Mouse (Mus musculus) megakaryocyte, embryonic 14.5 days (primary cell): ENCODE measurements around the gene Fahd2a. TPM values are rescaled to one million over a fixed set of nuclear protein-coding genes. Genes with fewer than 3 reads are reported as not detected.

Experiments
- H3K27me3 ChIP-seq: replicated peaks from 2 replicates; pipeline ENCODE3; 2012; ENCODE audit warnings: inconsistent platforms
- H3K36me3 ChIP-seq: replicated peaks from 2 replicates; pipeline ENCODE3; 2012; ENCODE audit warnings: low read length, inconsistent platforms, mixed read lengths
- H3K4me1 ChIP-seq: 2 replicates; pipeline ENCODE4 v1.6.1; 2012; ENCODE audit warnings: inconsistent platforms
- H3K4me3 ChIP-seq: replicated peaks from 2 replicates; pipeline ENCODE3; 2012; ENCODE audit warnings: moderate library complexity, mild to moderate bottlenecking, inconsistent platforms
- H3K9me3 ChIP-seq: 2 replicates; pipeline ENCODE4 v1.6.1; 2012; ENCODE audit warnings: inconsistent platforms
- FLI1 ChIP-seq: IDR thresholded peaks from 2 replicates; pipeline ENCODE4 v1.6.1; 2012; ENCODE audit warnings: low read length, inconsistent platforms, mixed read lengths
- GATA1 ChIP-seq: IDR thresholded peaks from 3 replicates; pipeline ENCODE4 v1.6.1; 2012; ENCODE audit warnings: mixed read lengths, low read length, inconsistent platforms, borderline replicate concordance
- polyA plus RNA-seq: library from polyadenylated mRNA; stranded (reverse); fragments of >175 nt; gene quantifications from 2 replicates; pipeline ENCODE4 v1.2.3, GENCODE M21; 2012; ENCODE audit warnings: low replicate concordance; ENCODE audit not compliant: insufficient read depth

Fahd2a gene
- 15.2 TPM in 1 of 2 replicates, not detected in the other for polyA plus RNA-seq

- peaks cover 47% of the 10 kb centered on the region for H3K4me1 ChIP-seq
- H3K4me3 ChIP-seq = peak within 1 kb of the TSS; percentile 92
- no peak for TF ChIP-seq FLI1
- TF ChIP-seq GATA1 = no peak
- H3K9me3 ChIP-seq = no peaks in the 10 kb centered on the region
- peaks cover 16% of the 10 kb centered on the region for H3K27me3 ChIP-seq
- H3K36me3 ChIP-seq = peaks cover 26% of the 10 kb centered on the region
These were observed at the start of gene Fahd2a for GRCm38 (mm10) chr2:127444055-127444789. Gene Fahd2a (minus strand): TSS chr2:127444565.

- H3K27me3 ChIP-seq = peaks cover 93% of the 10 kb centered on the region
These were observed 40.3 kb upstream of the Fahd2a start for GRCm38 (mm10) chr2:127484476-127485170.

GRCm38 (mm10) chr2:127483001-127483400 lies 38.6 kb upstream of the Fahd2a start:
- no peaks in the 10 kb centered on the region for H3K9me3 ChIP-seq
- TF ChIP-seq GATA1 (no peak), FLI1 (no peak)
- H3K4me3 ChIP-seq = peak overlapping the region; percentile 89
- peaks cover 99% of the 10 kb centered on the region for H3K27me3 ChIP-seq
- no peaks in the 10 kb centered on the region for H3K36me3 ChIP-seq
- peaks cover 37% of the 10 kb centered on the region for H3K4me1 ChIP-seq

More at GRCm38 (mm10) chr2:127484476-127485170, 40.3 kb upstream of the Fahd2a start:
- Histone ChIP-seq H3K4me1 (peaks cover 37% of the 10 kb centered on the region), H3K36me3 (no peaks in the 10 kb centered on the region), H3K9me3 (no peaks in the 10 kb centered on the region), H3K4me3 (peak overlapping the region; percentile 83)
- TF ChIP-seq FLI1 (no peak), GATA1 (no peak)

- Histone ChIP-seq H3K4me3 (peak overlapping the region; percentile 89), H3K27me3 (peaks cover 95% of the 10 kb centered on the region), H3K36me3 (no peaks in the 10 kb centered on the region), H3K9me3 (no peaks in the 10 kb centered on the region), H3K4me1 (peaks cover 37% of the 10 kb centered on the region)
- no peak for TF ChIP-seq GATA1
- TF ChIP-seq FLI1 = no peak
These were observed 38.2 kb upstream of the Fahd2a start for GRCm38 (mm10) chr2:127482533-127482911.

GRCm38 (mm10) chr2:127481841-127482532 lies 37.6 kb upstream of the Fahd2a start:
- no peaks in the 10 kb centered on the region for H3K36me3 ChIP-seq
- no peak for TF ChIP-seq FLI1
- no peak for TF ChIP-seq GATA1
- peak overlapping the region; percentile 89 for H3K4me3 ChIP-seq
- H3K27me3 ChIP-seq = peaks cover 95% of the 10 kb centered on the region
- H3K9me3 ChIP-seq = no peaks in the 10 kb centered on the region
- peaks cover 37% of the 10 kb centered on the region for H3K4me1 ChIP-seq

GRCm38 (mm10) chr2:127479763-127480162 lies 35.4 kb upstream of the Fahd2a start:
- Histone ChIP-seq H3K9me3 (no peaks in the 10 kb centered on the region), H3K27me3 (peaks cover 86% of the 10 kb centered on the region)

GRCm38 (mm10) chr2:127479210-127479609 lies 34.8 kb upstream of the Fahd2a start:
- TF ChIP-seq GATA1 (no peak), FLI1 (no peak)
- peaks cover 81% of the 10 kb centered on the region for H3K27me3 ChIP-seq
- peaks cover 35% of the 10 kb centered on the region for H3K4me1 ChIP-seq
- H3K4me3 ChIP-seq = no peak overlapping the region
- H3K36me3 ChIP-seq = no peaks in the 10 kb centered on the region
- no peaks in the 10 kb centered on the region for H3K9me3 ChIP-seq

More at GRCm38 (mm10) chr2:127479763-127480162, 35.4 kb upstream of the Fahd2a start:
- TF ChIP-seq GATA1 (no peak), FLI1 (no peak)
- Histone ChIP-seq H3K36me3 (no peaks in the 10 kb centered on the region), H3K4me1 (peaks cover 40% of the 10 kb centered on the region), H3K4me3 (no peak overlapping the region)

GRCm38 (mm10) chr2:127472279-127472678 lies 27.9 kb upstream of the Fahd2a start:
- no peaks in the 10 kb centered on the region for H3K36me3 ChIP-seq
- H3K9me3 ChIP-seq = no peaks in the 10 kb centered on the region
- TF ChIP-seq GATA1 = no peak
- TF ChIP-seq FLI1 = no peak; the same call in 1 of the 2 replicates
- H3K27me3 ChIP-seq = peaks cover 59% of the 10 kb centered on the region
- H3K4me1 ChIP-seq = peaks cover 33% of the 10 kb centered on the region
- H3K4me3 ChIP-seq = no peak overlapping the region

GRCm38 (mm10) chr2:127471281-127471680 lies 26.9 kb upstream of the Fahd2a start:
- H3K4me3 ChIP-seq = no peak overlapping the region
- no peaks in the 10 kb centered on the region for H3K9me3 ChIP-seq
- TF ChIP-seq FLI1 (no peak), GATA1 (no peak)
- no peaks in the 10 kb centered on the region for H3K36me3 ChIP-seq
- H3K4me1 ChIP-seq = peaks cover 26% of the 10 kb centered on the region
- H3K27me3 ChIP-seq = peaks cover 55% of the 10 kb centered on the region

GRCm38 (mm10) chr2:127470661-127471060 lies 26.3 kb upstream of the Fahd2a start:
- H3K9me3 ChIP-seq = no peaks in the 10 kb centered on the region
- peaks cover 58% of the 10 kb centered on the region for H3K27me3 ChIP-seq
- H3K4me3 ChIP-seq = no peak overlapping the region
- H3K36me3 ChIP-seq = no peaks in the 10 kb centered on the region
- peaks cover 31% of the 10 kb centered on the region for H3K4me1 ChIP-seq
- TF ChIP-seq FLI1 = no peak
- TF ChIP-seq GATA1 = no peak
